Mouse (Mus musculus) CH12.LX (cell line): ENCODE data around the gene Rhob.

Source experiments
- CTCF ChIP-seq, 2 experiments: IDR thresholded peaks in 1 of 2; conservative IDR thresholded peaks in 1 of 2; 2 replicates each; pipeline ENCODE4 v1.5.1; 2011 to 2012; ENCODE audit warnings: low read depth in 2 of 2, low read length in 2 of 2, improper control_type of control experiment in 1 of 2, inconsistent platforms in 1 of 2, mild to moderate bottlenecking in 1 of 2, moderate library complexity in 1 of 2
- JUND ChIP-seq: conservative IDR thresholded peaks from 2 replicates; pipeline ENCODE4 v1.6.1; 2011; ENCODE audit warnings: low read depth, low read length, improper control_type of control experiment
- MEF2A ChIP-seq: IDR thresholded peaks from 2 replicates; pipeline ENCODE4 v1.6.1; 2014; ENCODE audit warnings: low read depth, mild to moderate bottlenecking, inconsistent platforms, low read length, improper control_type of control experiment, borderline replicate concordance
- SIN3A ChIP-seq: IDR thresholded peaks from 2 replicates; pipeline ENCODE4 v1.6.1; 2012; ENCODE audit warnings: low read length, improper control_type of control experiment, inconsistent platforms

- TF ChIP-seq CTCF (conservative IDR thresholded peaks at IDR 0.05 in 1 of 2, IDR thresholded peaks at IDR 0.05 in 1 of 2; ENCODE audit: low read depth in 2 of 2, low read length in 2 of 2) (no peak), SIN3A (peak; percentile 36; the same call in 1 of the 2 replicates), MEF2A (no peak), JUND (no peak)
Observed at GRCm38 (mm10) chr12:8527770-8528169, 28.0 kb upstream of the Rhob start.
